Mouse (Mus musculus) bone marrow, adult 2 months (tissue): ENCODE results near the gene Nek7.

ENCODE experiments used
- CTCF ChIP-seq: fragments of 200-500 bp; IDR thresholded peaks from 2 replicates; pipeline ENCODE4 v1.5.1; 2011; ENCODE audit warnings: low read length, control low read depth; ENCODE audit not compliant: control insufficient read depth, insufficient read depth
- POLR2A ChIP-seq: fragments of 200-500 bp; IDR thresholded peaks from 2 replicates; pipeline ENCODE4 v1.6.1; 2011; ENCODE audit warnings: low read depth, mild to moderate bottlenecking, control low read depth, low read length, borderline replicate concordance; ENCODE audit not compliant: control insufficient read depth

GRCm38 (mm10) chr1:138530604-138531003, 89.3 kb downstream of the Nek7 start:
- TF ChIP-seq CTCF = no peak
- no peak for TF ChIP-seq POLR2A
